Mouse (Mus musculus) myocyte (in vitro differentiated cells): Measurements from ENCODE around the gene Mcm5. TPM values are rescaled to one million over a fixed set of nuclear protein-coding genes. Genes with fewer than 3 reads are reported as not detected.

Experiments used
- H3K27me3 ChIP-seq: one replicate; pipeline ENCODE4 v1.6.1; 2011; ENCODE audit not compliant: control insufficient read depth, insufficient read depth, insufficient read length
- H3K36me3 ChIP-seq: one replicate; pipeline ENCODE4 v1.6.1; 2011; ENCODE audit not compliant: control insufficient read depth, insufficient read depth
- H3K4me2 ChIP-seq: one replicate; pipeline ENCODE4 v1.6.1; 2011; ENCODE audit warnings: low read depth, control low read depth
- H3K4me3 ChIP-seq: one replicate; pipeline ENCODE4 v1.5.1; 2011; ENCODE audit warnings: mild to moderate bottlenecking, control low read depth, moderate library complexity
- H3K79me2 ChIP-seq: one replicate; pipeline ENCODE4 v1.6.1; 2011; ENCODE audit not compliant: control insufficient read depth, insufficient read depth
- H3ac ChIP-seq: one replicate; pipeline ENCODE4 v1.6.1; 2011; ENCODE audit not compliant: control insufficient read depth, insufficient read length
- CEBPB ChIP-seq: IDR thresholded peaks from 2 replicates; pipeline ENCODE4 v1.6.1; 2011; ENCODE audit warnings: mild to moderate bottlenecking, moderate library complexity; ENCODE audit not compliant: poor library complexity, insufficient read depth, severe bottlenecking
- E2F4 ChIP-seq: IDR thresholded peaks from one replicate; pipeline ENCODE4 v1.6.1; 2011; ENCODE audit warnings: mild to moderate bottlenecking, control low read depth, moderate library complexity; ENCODE audit not compliant: insufficient read depth
- MAX ChIP-seq: IDR thresholded peaks from one replicate; pipeline ENCODE4 v1.6.1; 2011; ENCODE audit warnings: low read depth, mild to moderate bottlenecking, control low read depth
- MYOD1 ChIP-seq, 3 experiments: IDR thresholded peaks; one replicate each; pipeline ENCODE4 v1.6.1; 2011; ENCODE audit warnings: control low read depth in 2 of 3, low read depth in 2 of 3, mild to moderate bottlenecking in 2 of 3, moderate library complexity in 1 of 3; ENCODE audit not compliant: insufficient read length in 2 of 3, control insufficient read depth in 1 of 3
- MYOG ChIP-seq, 3 experiments: IDR thresholded peaks; one replicate each; pipeline ENCODE4 v1.6.1; 2011; ENCODE audit warnings: control low read depth in 2 of 3, low read depth in 2 of 3, mild to moderate bottlenecking in 2 of 3; ENCODE audit not compliant: insufficient read length in 2 of 3, control insufficient read depth in 1 of 3, insufficient read depth in 1 of 3
- POLR2A ChIP-seq: IDR thresholded peaks from one replicate; pipeline ENCODE4 v1.6.1; 2011; ENCODE audit warnings: low read depth, mild to moderate bottlenecking, control low read depth, moderate library complexity; ENCODE audit not compliant: insufficient read length
- POLR2AphosphoS2 ChIP-seq: IDR thresholded peaks from one replicate; pipeline ENCODE4 v1.6.1; 2011; ENCODE audit warnings: low read depth, control low read depth; ENCODE audit not compliant: insufficient read length
- REST ChIP-seq: IDR thresholded peaks from one replicate; pipeline ENCODE4 v1.6.1; 2011; ENCODE audit warnings: mild to moderate bottlenecking, control low read depth, moderate library complexity; ENCODE audit not compliant: insufficient read depth, insufficient read length
- SRF ChIP-seq: IDR thresholded peaks from one replicate; pipeline ENCODE4 v1.6.1; 2011; ENCODE audit warnings: low read depth; ENCODE audit not compliant: control insufficient read depth, insufficient read length
- TCF12 ChIP-seq: IDR thresholded peaks from one replicate; pipeline ENCODE4 v1.6.1; 2011; ENCODE audit warnings: mild to moderate bottlenecking, control low read depth; ENCODE audit not compliant: poor library complexity, insufficient read depth, severe bottlenecking
- TCF3 ChIP-seq: IDR thresholded peaks from one replicate; pipeline ENCODE4 v1.6.1; 2011; ENCODE audit warnings: low read depth, control low read depth; ENCODE audit not compliant: insufficient read length
- USF1 ChIP-seq: IDR thresholded peaks from one replicate; pipeline ENCODE4 v1.6.1; 2011; ENCODE audit warnings: low read depth, mild to moderate bottlenecking, control low read depth, moderate library complexity
- polyA plus RNA-seq: library from polyadenylated mRNA; unstranded; fragments of >200 nt; fragmentation: generic; extraction: Trizol; gene quantifications from one replicate; pipeline ENCODE4 v1.2.1, GENCODE M21; 2012; ENCODE audit warnings: missing spikeins

The Mcm5 gene
- polyA plus RNA-seq, 1 experiment: 32.3 TPM

DNA sequence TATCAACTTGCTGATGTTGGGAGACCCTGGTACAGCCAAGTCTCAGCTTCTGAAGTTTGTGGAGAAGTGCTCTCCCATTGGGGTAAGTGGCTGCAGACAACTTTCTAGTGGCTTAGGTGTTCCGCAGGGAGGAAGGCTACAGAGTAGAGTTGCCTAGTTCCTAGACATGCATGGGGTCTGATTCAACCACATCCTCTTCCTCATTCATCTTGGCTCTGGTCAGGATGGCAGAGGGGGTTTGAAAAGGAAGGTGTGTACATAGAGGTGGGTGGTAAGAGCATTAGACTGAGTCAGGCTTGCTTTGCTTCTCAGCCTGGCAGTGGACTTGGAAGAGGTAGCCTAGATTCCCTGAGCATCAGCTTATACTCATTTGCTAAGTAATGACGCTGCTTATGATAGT lies 9.9 kb downstream of the Mcm5 start:
- no peak for TF ChIP-seq POLR2A
- no peak for TF ChIP-seq MYOG (IDR thresholded peaks at IDR 0.05; ENCODE audit: control insufficient read depth in 1 of 3, insufficient read depth in 1 of 3, insufficient read length in 2 of 3, low read depth in 2 of 3)
- no peak for TF ChIP-seq TCF3
- no peak for TF ChIP-seq REST
- no peak for TF ChIP-seq E2F4
- TF ChIP-seq USF1: no peak
- TF ChIP-seq MAX: no peak
- no peak for TF ChIP-seq POLR2AphosphoS2
- no peak for TF ChIP-seq CEBPB
- no peak for TF ChIP-seq TCF12
- TF ChIP-seq MYOD1 (IDR thresholded peaks at IDR 0.05; ENCODE audit: control insufficient read depth in 1 of 3, insufficient read length in 2 of 3, low read depth in 2 of 3): no peak
- TF ChIP-seq SRF: no peak
- no peak overlapping the region for H3ac ChIP-seq
- peaks cover 18% of the 10 kb centered on the region for H3K36me3 ChIP-seq
- H3K79me2 ChIP-seq: no peaks in the 10 kb centered on the region
- no peak overlapping the region for H3K4me3 ChIP-seq
- no peaks in the 10 kb centered on the region for H3K27me3 ChIP-seq
- no peak overlapping the region for H3K4me2 ChIP-seq

- Histone ChIP-seq H3K27me3 (no peaks in the 10 kb centered on the region), H3ac (no peak overlapping the region), H3K4me3 (no peak overlapping the region), H3K36me3 (peaks cover 20% of the 10 kb centered on the region), H3K79me2 (no peaks in the 10 kb centered on the region), H3K4me2 (no peak overlapping the region)
- TF ChIP-seq POLR2AphosphoS2 (no peak), CEBPB (no peak)
Measured at GRCm38 (mm10) chr8:75119747-75120146, 10.4 kb downstream of the Mcm5 start.

DNA sequence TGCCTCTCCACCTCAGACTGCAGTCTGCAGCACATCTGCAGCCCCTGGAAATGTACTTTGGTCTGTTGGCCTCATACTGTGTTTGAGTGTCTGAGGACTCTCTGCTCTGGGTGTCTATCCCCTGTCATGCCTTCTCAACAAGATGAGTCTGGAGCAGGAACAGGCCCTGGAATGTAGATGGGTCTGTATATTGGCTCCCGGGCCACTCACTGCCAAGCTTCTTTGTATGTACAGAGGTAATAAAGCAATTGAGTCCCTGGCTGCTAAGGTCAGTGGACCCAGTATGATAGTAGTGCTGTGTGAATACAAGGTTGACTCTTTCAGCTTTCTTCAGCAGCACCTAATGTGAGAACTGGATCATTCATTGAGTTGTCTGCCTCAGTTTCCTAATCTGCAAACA lies 18.0 kb downstream of the Mcm5 start:
- Histone ChIP-seq H3K79me2 (no peaks in the 10 kb centered on the region), H3K36me3 (peaks cover 17% of the 10 kb centered on the region), H3K4me2 (no peak overlapping the region), H3K4me3 (no peak overlapping the region), H3ac (no peak overlapping the region), H3K27me3 (no peaks in the 10 kb centered on the region)
- no peak for TF ChIP-seq CEBPB
- TF ChIP-seq MAX: no peak
- TF ChIP-seq POLR2A: no peak
- TF ChIP-seq TCF3: no peak
- TF ChIP-seq MYOD1 (IDR thresholded peaks at IDR 0.05; ENCODE audit: control insufficient read depth in 1 of 3, insufficient read length in 2 of 3, low read depth in 2 of 3): no peak
- no peak for TF ChIP-seq E2F4
- no peak for TF ChIP-seq MYOG (IDR thresholded peaks at IDR 0.05; ENCODE audit: control insufficient read depth in 1 of 3, insufficient read depth in 1 of 3, insufficient read length in 2 of 3, low read depth in 2 of 3)
- TF ChIP-seq SRF: no peak
- no peak for TF ChIP-seq TCF12
- no peak for TF ChIP-seq USF1
- no peak for TF ChIP-seq REST
- TF ChIP-seq POLR2AphosphoS2: no peak

DNA sequence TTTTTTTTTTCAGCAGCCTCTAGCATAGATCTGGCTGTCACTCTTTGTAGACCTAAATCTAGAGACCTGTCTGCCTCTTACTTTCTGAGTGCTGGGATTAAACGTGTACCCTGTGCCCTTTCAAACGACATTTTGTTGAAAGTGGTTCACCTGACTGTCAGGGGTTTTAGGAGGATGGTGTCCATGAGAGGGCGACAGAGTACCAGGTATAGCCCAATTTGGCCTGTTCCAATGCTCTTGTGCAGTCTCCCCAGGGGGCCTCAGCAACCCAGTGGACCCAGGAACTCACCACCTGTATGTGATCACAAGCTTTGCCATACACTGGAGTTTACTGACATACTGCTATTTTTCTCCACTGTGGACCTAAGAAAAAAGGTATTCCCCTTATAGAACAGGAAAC lies 23.1 kb downstream of the Mcm5 start:
- Histone ChIP-seq H3K4me3 (no peak overlapping the region), H3K4me2 (no peak overlapping the region), H3K36me3 (peaks cover 2% of the 10 kb centered on the region), H3K27me3 (no peaks in the 10 kb centered on the region), H3K79me2 (no peaks in the 10 kb centered on the region), H3ac (no peak overlapping the region)
- TF ChIP-seq MAX (no peak), MYOD1 (IDR thresholded peaks at IDR 0.05; ENCODE audit: control insufficient read depth in 1 of 3, insufficient read length in 2 of 3, low read depth in 2 of 3) (no peak), E2F4 (no peak), USF1 (no peak), TCF3 (no peak), MYOG (IDR thresholded peaks at IDR 0.05; ENCODE audit: control insufficient read depth in 1 of 3, insufficient read depth in 1 of 3, insufficient read length in 2 of 3, low read depth in 2 of 3) (no peak), POLR2AphosphoS2 (no peak)

DNA sequence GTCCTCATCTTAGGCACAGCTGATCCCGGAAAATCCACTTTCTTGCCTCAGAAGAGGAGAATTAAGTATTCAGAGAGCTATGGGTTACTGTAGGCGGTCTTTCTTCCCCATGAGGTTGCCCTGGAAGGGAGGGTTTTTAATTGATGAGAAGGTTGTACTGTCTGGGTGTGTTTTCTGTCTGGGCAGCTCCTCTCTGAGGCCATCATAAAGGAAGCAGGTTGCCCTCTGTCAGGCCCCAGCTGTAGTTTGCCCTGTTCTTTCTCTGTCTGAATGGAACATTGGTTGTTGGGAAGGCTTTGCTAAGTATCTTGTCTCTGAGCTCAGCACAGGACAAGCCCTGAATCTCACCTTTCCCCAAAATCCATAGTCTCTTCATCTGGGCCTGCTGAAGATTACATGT lies 24.0 kb downstream of the Mcm5 start:
- no peak overlapping the region for H3K4me3 ChIP-seq
- no peaks in the 10 kb centered on the region for H3K27me3 ChIP-seq
- no peaks in the 10 kb centered on the region for H3K36me3 ChIP-seq
- H3ac ChIP-seq: no peak overlapping the region
- no peaks in the 10 kb centered on the region for H3K79me2 ChIP-seq
- no peak overlapping the region for H3K4me2 ChIP-seq
- TF ChIP-seq E2F4: no peak
- TF ChIP-seq TCF12: no peak
- no peak for TF ChIP-seq CEBPB
- no peak for TF ChIP-seq TCF3
- TF ChIP-seq MAX: no peak
- TF ChIP-seq POLR2A: no peak
- TF ChIP-seq POLR2AphosphoS2: no peak
